Mouse (Mus musculus): ENCODE data around the gene Lima1. TPM values are rescaled to one million over a fixed set of nuclear protein-coding genes. Genes with fewer than 3 reads are reported as not detected.

Lima1 gene
- polyA plus RNA-seq, 1 experiment from 2014 or later, result 18.6 TPM

DNA sequence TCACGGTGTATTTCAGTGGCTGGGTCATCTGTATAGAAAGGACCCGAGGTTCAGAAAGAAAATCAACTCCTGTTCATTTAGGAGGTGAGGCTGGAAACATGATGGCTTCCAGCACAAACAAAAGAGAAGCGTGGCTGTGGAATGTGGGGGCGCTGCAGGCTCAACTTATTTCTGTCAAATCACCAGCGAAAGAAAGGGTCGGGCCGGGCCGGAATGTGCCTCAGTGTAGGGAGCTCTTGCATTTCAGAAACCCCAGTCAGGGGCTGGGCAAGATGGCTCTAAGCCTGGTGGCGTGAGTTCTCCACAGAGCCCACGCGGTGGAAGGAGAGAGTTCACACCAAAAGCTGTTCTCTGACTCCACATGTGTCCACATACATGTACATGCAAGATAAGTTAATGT, 13.3 kb downstream of the Lima1 start:
- Histone ChIP-seq H3K9ac (ENCODE audit: low read length) (no peak overlapping the region), H3K4me1 (ENCODE audit: control insufficient read depth in 2 of 2, insufficient read depth in 2 of 2, low read length in 2 of 2) (peaks cover 0 to 6% of the 10 kb centered on the region in 2 experiments; a peak in 2 of 4 replicates), H3K27me3 (ENCODE audit: control insufficient read depth, insufficient read depth, low read length) (no peaks in the 10 kb centered on the region), H3K27ac (replicated peaks in 1 of 2; ENCODE audit: control insufficient read depth in 1 of 2, insufficient read depth in 1 of 2, low read depth in 2 of 2, low read length in 2 of 2) (no peak overlapping the region), H3K36me3 (ENCODE audit: control insufficient read depth, insufficient read depth, low read length) (no peaks in the 10 kb centered on the region), H3K4me2 (ENCODE audit: low read length) (no peak overlapping the region), H3K4me3 (ENCODE audit: control insufficient read depth in 1 of 2, insufficient read depth in 1 of 2, low read depth in 1 of 2, low read length in 2 of 2) (no peak overlapping the region), H3K9me3 (ENCODE audit: control insufficient read depth, low read length) (no peaks in the 10 kb centered on the region)
- WGBS, result 41% methylated on average over 11 of the region's 11 CpGs
- ATAC-seq (ENCODE audit: insufficient number of reproducible peaks, insufficient read depth, low FRiP score, low read depth), result no peak

DNA sequence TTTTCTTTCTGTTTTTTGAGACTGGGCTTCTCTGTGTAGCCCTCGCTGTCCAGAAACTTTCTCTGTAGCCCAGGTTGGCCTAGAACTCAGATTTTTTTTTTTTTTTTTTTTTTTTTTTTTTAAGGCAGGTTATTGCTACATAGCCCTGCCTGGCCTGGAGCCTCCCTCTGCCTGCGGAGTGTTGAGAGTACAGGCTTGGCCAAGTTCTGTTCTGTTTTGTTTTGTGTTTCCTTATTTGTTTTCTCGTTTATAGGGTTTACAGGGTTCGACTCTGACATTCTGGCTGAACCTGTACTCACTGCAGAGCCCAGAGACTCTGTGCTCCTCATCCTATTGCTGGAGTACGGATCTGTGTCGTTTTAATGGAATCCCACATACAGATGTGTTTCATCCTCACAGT, 13.7 kb downstream of the Lima1 start:
- Histone ChIP-seq H3K9ac (ENCODE audit: low read length) (no peak overlapping the region), H3K27ac (replicated peaks in 1 of 2; ENCODE audit: control insufficient read depth in 1 of 2, insufficient read depth in 1 of 2, low read depth in 2 of 2, low read length in 2 of 2) (no peak overlapping the region), H3K4me3 (ENCODE audit: control insufficient read depth in 1 of 2, insufficient read depth in 1 of 2, low read depth in 1 of 2, low read length in 2 of 2) (no peak overlapping the region), H3K4me1 (ENCODE audit: control insufficient read depth in 2 of 2, insufficient read depth in 2 of 2, low read length in 2 of 2) (peaks cover 0 to 6% of the 10 kb centered on the region in 2 experiments; a peak in 2 of 4 replicates), H3K4me2 (ENCODE audit: low read length) (no peak overlapping the region), H3K36me3 (ENCODE audit: control insufficient read depth, insufficient read depth, low read length) (no peaks in the 10 kb centered on the region), H3K9me3 (ENCODE audit: control insufficient read depth, low read length) (no peaks in the 10 kb centered on the region), H3K27me3 (ENCODE audit: control insufficient read depth, insufficient read depth, low read length) (no peaks in the 10 kb centered on the region)
- ATAC-seq (ENCODE audit: insufficient number of reproducible peaks, insufficient read depth, low FRiP score, low read depth), result no peak
- WGBS, result 73% methylated on average over 6 of the region's 6 CpGs

DNA sequence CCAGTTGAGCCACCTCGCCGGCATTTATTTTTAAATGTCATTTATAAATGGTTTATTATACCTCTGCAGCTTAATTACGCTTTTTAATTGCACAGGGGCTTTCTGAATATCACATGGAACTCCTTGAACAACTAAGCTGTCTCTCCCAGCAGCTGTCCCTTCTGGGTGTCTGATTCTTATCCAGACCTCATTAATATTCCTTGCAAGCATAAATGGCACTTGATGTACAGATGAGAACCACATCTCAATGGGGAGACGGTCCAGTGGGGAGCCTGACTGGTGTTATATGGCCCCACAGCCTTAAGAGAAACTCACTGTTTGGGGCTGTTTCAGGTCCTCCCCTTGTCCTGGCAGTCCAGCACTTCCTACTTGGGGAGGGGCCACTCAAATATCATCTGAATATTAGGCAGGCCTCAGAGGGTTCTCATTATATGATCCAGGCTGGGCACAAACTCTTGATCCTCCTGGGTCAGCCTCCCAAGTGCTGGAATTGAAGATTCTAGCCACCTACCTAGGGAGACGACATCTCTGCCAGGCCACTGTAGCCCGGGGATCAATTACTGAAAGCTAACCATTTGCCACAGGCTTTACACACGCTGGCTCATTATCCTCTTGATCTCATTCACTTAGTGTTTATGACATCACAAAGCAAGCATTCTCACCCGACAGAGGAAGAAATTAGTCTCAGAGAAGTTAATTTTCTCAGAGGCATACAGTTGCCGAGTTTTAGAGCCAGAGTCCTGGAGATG, 15.4 kb downstream of the Lima1 start:
- Histone ChIP-seq H3K9me3 (ENCODE audit: control insufficient read depth, low read length) (no peaks in the 10 kb centered on the region), H3K36me3 (ENCODE audit: control insufficient read depth, insufficient read depth, low read length) (no peaks in the 10 kb centered on the region), H3K4me1 (ENCODE audit: control insufficient read depth in 2 of 2, insufficient read depth in 2 of 2, low read length in 2 of 2) (no peaks in the 10 kb centered on the region; a peak in 1 of 4 replicates), H3K4me2 (ENCODE audit: low read length) (no peak overlapping the region), H3K27me3 (ENCODE audit: control insufficient read depth, insufficient read depth, low read length) (no peaks in the 10 kb centered on the region), H3K4me3 (ENCODE audit: control insufficient read depth in 1 of 2, insufficient read depth in 1 of 2, low read depth in 1 of 2, low read length in 2 of 2) (no peak overlapping the region), H3K27ac (replicated peaks in 1 of 2; ENCODE audit: control insufficient read depth in 1 of 2, insufficient read depth in 1 of 2, low read depth in 2 of 2, low read length in 2 of 2) (no peak overlapping the region), H3K9ac (ENCODE audit: low read length) (no peak overlapping the region)
- 63% methylated on average over 9 of the region's 9 CpGs for WGBS
- ATAC-seq (ENCODE audit: insufficient number of reproducible peaks, insufficient read depth, low FRiP score, low read depth), result no peak

GRCm38 (mm10) chr15:99857479-99857878, 17.8 kb downstream of the Lima1 start:
- Histone ChIP-seq H3K9ac (ENCODE audit: low read length) (no peak overlapping the region), H3K9me3 (ENCODE audit: control insufficient read depth, low read length) (no peaks in the 10 kb centered on the region), H3K36me3 (ENCODE audit: control insufficient read depth, insufficient read depth, low read length) (no peaks in the 10 kb centered on the region), H3K27me3 (ENCODE audit: control insufficient read depth, insufficient read depth, low read length) (no peaks in the 10 kb centered on the region), H3K4me3 (ENCODE audit: control insufficient read depth in 1 of 2, insufficient read depth in 1 of 2, low read depth in 1 of 2, low read length in 2 of 2) (no peak overlapping the region), H3K4me1 (ENCODE audit: control insufficient read depth in 2 of 2, insufficient read depth in 2 of 2, low read length in 2 of 2) (no peaks in the 10 kb centered on the region; a peak in 1 of 4 replicates), H3K4me2 (ENCODE audit: low read length) (no peak overlapping the region), H3K27ac (replicated peaks in 1 of 2; ENCODE audit: control insufficient read depth in 1 of 2, insufficient read depth in 1 of 2, low read depth in 2 of 2, low read length in 2 of 2) (no peak overlapping the region)
- 61% methylated on average over 8 of the region's 8 CpGs for WGBS
- ATAC-seq (ENCODE audit: insufficient number of reproducible peaks, insufficient read depth, low FRiP score, low read depth), result no peak

GRCm38 (mm10) chr15:99855119-99855518, 20.1 kb downstream of the Lima1 start:
- WGBS, result 79% methylated on average over 3 of the region's 3 CpGs
- H3K4me1 ChIP-seq (ENCODE audit: control insufficient read depth in 2 of 2, insufficient read depth in 2 of 2, low read length in 2 of 2), result no peaks in the 10 kb centered on the region
- H3K36me3 ChIP-seq (ENCODE audit: control insufficient read depth, insufficient read depth, low read length), result no peaks in the 10 kb centered on the region
- no peak overlapping the region for H3K27ac ChIP-seq (replicated peaks in 1 of 2; ENCODE audit: control insufficient read depth in 1 of 2, insufficient read depth in 1 of 2, low read depth in 2 of 2, low read length in 2 of 2)
- H3K27me3 ChIP-seq (ENCODE audit: control insufficient read depth, insufficient read depth, low read length), result no peaks in the 10 kb centered on the region
- H3K4me2 ChIP-seq (ENCODE audit: low read length), result no peak overlapping the region
- no peak overlapping the region for H3K9ac ChIP-seq (ENCODE audit: low read length)
- no peaks in the 10 kb centered on the region for H3K9me3 ChIP-seq (ENCODE audit: control insufficient read depth, low read length)
- H3K4me3 ChIP-seq (ENCODE audit: control insufficient read depth in 1 of 2, insufficient read depth in 1 of 2, low read depth in 1 of 2, low read length in 2 of 2), result no peak overlapping the region
- no peak for ATAC-seq (ENCODE audit: insufficient number of reproducible peaks, insufficient read depth, low FRiP score, low read depth)

- Histone ChIP-seq H3K4me2 (ENCODE audit: low read length) (no peak overlapping the region), H3K27me3 (ENCODE audit: control insufficient read depth, insufficient read depth, low read length) (no peaks in the 10 kb centered on the region), H3K9ac (ENCODE audit: low read length) (no peak overlapping the region), H3K9me3 (ENCODE audit: control insufficient read depth, low read length) (no peaks in the 10 kb centered on the region), H3K36me3 (ENCODE audit: control insufficient read depth, insufficient read depth, low read length) (no peaks in the 10 kb centered on the region), H3K4me3 (ENCODE audit: control insufficient read depth in 1 of 2, insufficient read depth in 1 of 2, low read depth in 1 of 2, low read length in 2 of 2) (no peak overlapping the region), H3K4me1 (ENCODE audit: control insufficient read depth in 2 of 2, insufficient read depth in 2 of 2, low read length in 2 of 2) (peaks cover 2 to 9% of the 10 kb centered on the region in 2 experiments; a peak in 1 of 4 replicates), H3K27ac (replicated peaks in 1 of 2; ENCODE audit: control insufficient read depth in 1 of 2, insufficient read depth in 1 of 2, low read depth in 2 of 2, low read length in 2 of 2) (no peak overlapping the region)
- WGBS, result 87% methylated on average over 2 of the region's 2 CpGs
- no peak for ATAC-seq (ENCODE audit: insufficient number of reproducible peaks, insufficient read depth, low FRiP score, low read depth)
These were observed 22.5 kb downstream of the Lima1 start for GRCm38 (mm10) chr15:99852606-99853237.

- H3K36me3 ChIP-seq (ENCODE audit: control insufficient read depth, insufficient read depth, low read length), result no peaks in the 10 kb centered on the region
- no peak overlapping the region for H3K4me3 ChIP-seq (ENCODE audit: control insufficient read depth in 1 of 2, insufficient read depth in 1 of 2, low read depth in 1 of 2, low read length in 2 of 2)
- no peaks in the 10 kb centered on the region for H3K9me3 ChIP-seq (ENCODE audit: control insufficient read depth, low read length)
- no peaks in the 10 kb centered on the region for H3K27me3 ChIP-seq (ENCODE audit: control insufficient read depth, insufficient read depth, low read length)
- no peak overlapping the region for H3K9ac ChIP-seq (ENCODE audit: low read length)
- no peak overlapping the region for H3K27ac ChIP-seq (replicated peaks in 1 of 2; ENCODE audit: control insufficient read depth in 1 of 2, insufficient read depth in 1 of 2, low read depth in 2 of 2, low read length in 2 of 2)
- 51% methylated on average over 3 of the region's 3 CpGs for WGBS
- no peak overlapping the region for H3K4me2 ChIP-seq (ENCODE audit: low read length)
- H3K4me1 ChIP-seq (ENCODE audit: control insufficient read depth in 2 of 2, insufficient read depth in 2 of 2, low read length in 2 of 2), result peaks cover 4 to 11% of the 10 kb centered on the region in 2 experiments; a peak in 2 of 4 replicates
- no peak for ATAC-seq (ENCODE audit: insufficient number of reproducible peaks, insufficient read depth, low FRiP score, low read depth)
These were observed 25.0 kb downstream of the Lima1 start for GRCm38 (mm10) chr15:99850265-99850664.
